Mouse (Mus musculus) hindbrain, embryonic 11.5 days (tissue): ENCODE measurements around the gene Zfp747. TPM values are rescaled to one million over a fixed set of nuclear protein-coding genes. Genes with fewer than 3 reads are reported as not detected.
"Not testable (repeated sequence)": the region's sequence is repeated elsewhere in the genome, so short reads cannot be mapped to it uniquely, and the experiment has no call there.

Source experiments
- ATAC-seq: fragments of 200-750 bp; cut with Nextera tagmentation; 2 replicates; pipeline ENCODE4 v1.8.0; 2017; ENCODE audit warnings: mild to moderate bottlenecking, moderate TSS enrichment, moderate library complexity; ENCODE audit not compliant: low FRiP score
- DNase-seq: peaks from one replicate; pipeline ENCODE4 v3.0.0-alpha.2; 2015; ENCODE audit warnings: low spot score
- H3K27ac ChIP-seq: fragments of 300-500 bp; sonication (generic); 2 replicates; pipeline ENCODE4 v1.5.1; 2014; ENCODE audit warnings: mild to moderate bottlenecking, low read depth, low read length
- H3K27me3 ChIP-seq: fragments of 300-500 bp; sonication (generic); 2 replicates; pipeline ENCODE4 v1.6.1; 2014; ENCODE audit warnings: mild to moderate bottlenecking, low read length, moderate library complexity, mixed read lengths; ENCODE audit not compliant: control insufficient read depth, insufficient read depth
- H3K36me3 ChIP-seq: fragments of 300-500 bp; sonication (generic); 2 replicates; pipeline ENCODE4 v1.6.1; 2014; ENCODE audit warnings: mild to moderate bottlenecking, low read length, moderate library complexity, mixed read lengths; ENCODE audit not compliant: control insufficient read depth, insufficient read depth
- H3K4me1 ChIP-seq: fragments of 300-500 bp; sonication (generic); replicated peaks from 2 replicates; pipeline ENCODE4 v1.6.1; 2014; ENCODE audit warnings: low read length, mixed read lengths; ENCODE audit not compliant: control insufficient read depth, insufficient read depth
- H3K4me2 ChIP-seq: fragments of 300-500 bp; sonication (generic); replicated peaks from 2 replicates; pipeline ENCODE4 v1.6.1; 2014; ENCODE audit warnings: mild to moderate bottlenecking, low read depth, low read length
- H3K4me3 ChIP-seq: fragments of 300-500 bp; sonication (generic); 2 replicates; pipeline ENCODE4 v1.5.1; 2014; ENCODE audit warnings: low read depth, low read length
- H3K9ac ChIP-seq: fragments of 300-500 bp; sonication (generic); 2 replicates; pipeline ENCODE4 v1.6.1; 2014; ENCODE audit warnings: low read depth, low read length
- H3K9me3 ChIP-seq: fragments of 300-500 bp; sonication (generic); 2 replicates; pipeline ENCODE4 v1.6.1; 2016; ENCODE audit warnings: low read length; ENCODE audit not compliant: control insufficient read depth
- WGBS: fragments of 180-500 bp; shearing (Covaris S2); extraction: QIAGEN DNeasy Blood & Tissue Kit; methylation state at CpG from one replicate; pipeline ENCODE4 v1.1.7; 2014; 5-methylcytosine and 5-hydroxymethylcytosine counted together
- polyA plus RNA-seq: library from polyadenylated mRNA; unstranded; fragments of >200 nt; fragmentation: Nextera tagmentation; extraction: Ambion mirVana; gene quantifications from 2 replicates; pipeline ENCODE4 v1.2.1, GENCODE M21; 2014

The Zfp747 gene
- 6.7 and 9.6 TPM in 2 replicates for polyA plus RNA-seq

GRCm38 (mm10) chr7:127375271-127376245 lies at the start of gene Zfp747:
TSS of gene Zfp747 (minus strand) at chr7:127376050.
- WGBS = 4% methylated on average over 40 of the region's 49 CpGs
- ATAC-seq = peak; percentile 91

GRCm38 (mm10) chr7:127425291-127425690 lies 49.4 kb upstream of the Zfp747 start:
- Histone ChIP-seq H3K36me3 (no peaks in the 10 kb centered on the region), H3K4me3 (no peak overlapping the region), H3K4me2 (no peak overlapping the region), H3K9me3 (no peaks in the 10 kb centered on the region), H3K9ac (no peak overlapping the region), H3K27ac (no peak overlapping the region), H3K4me1 (0 out of 2 replicates have a peak, but pooled peaks cover 4% of the 10 kb centered on the region), H3K27me3 (peaks cover 7% of the 10 kb centered on the region)
- 90% methylated on average over 3 of the region's 3 CpGs for WGBS
- DNase-seq = no peak
- no peak for ATAC-seq

More at GRCm38 (mm10) chr7:127375271-127376245, at the start of gene Zfp747:
- H3K27me3 ChIP-seq, H3K4me1 ChIP-seq, H3K9me3 ChIP-seq, H3K27ac ChIP-seq, H3K36me3 ChIP-seq: not testable (repeated sequence)
- DNase-seq = peak; percentile 88
- peak within 1 kb of the TSS; percentile 70 for H3K4me3 ChIP-seq
- H3K4me2 ChIP-seq = peak within 1 kb of the TSS; percentile 80
- peak within 1 kb of the TSS; percentile 80 for H3K9ac ChIP-seq

GRCm38 (mm10) chr7:127422247-127422646 lies 46.4 kb upstream of the Zfp747 start:
- ATAC-seq (peak; percentile 49; the same call in 1 of the 2 replicates), DNase-seq (no peak)
- Histone ChIP-seq H3K9me3 (no peaks in the 10 kb centered on the region), H3K4me2 (peak overlapping the region; percentile 96), H3K27ac (no peak overlapping the region), H3K9ac (peak overlapping the region; percentile 94), H3K4me1 (0 out of 2 replicates have a peak, but pooled peaks cover 4% of the 10 kb centered on the region), H3K4me3 (peak overlapping the region; percentile 88), H3K36me3 (no peaks in the 10 kb centered on the region), H3K27me3 (peaks cover 7% of the 10 kb centered on the region)
- WGBS = 3% methylated on average over 15 of the region's 15 CpGs

- Histone ChIP-seq H3K27ac (peak within 1 kb of the TSS; percentile 62), H3K9me3 (no peaks in the 10 kb centered on the region)
- under 1% methylated on average over 48 of the region's 48 CpGs for WGBS
These were observed 45.7 kb upstream of the Zfp747 start, which contains the start of gene Zfp688 for GRCm38 (mm10) chr7:127421388-127422191. TSS of gene Zfp688 (minus strand) at chr7:127422068.

GRCm38 (mm10) chr7:127411418-127411817 lies 35.6 kb upstream of the Zfp747 start:
- no peak for DNase-seq
- H3K4me3 ChIP-seq = no peak overlapping the region
- WGBS = 70% methylated on average over 2 of the region's 2 CpGs
- H3K4me1 ChIP-seq = no peaks in the 10 kb centered on the region
- no peak overlapping the region for H3K9ac ChIP-seq
- ATAC-seq = no peak
- no peaks in the 10 kb centered on the region for H3K27me3 ChIP-seq
- H3K9me3 ChIP-seq = no peaks in the 10 kb centered on the region
- no peaks in the 10 kb centered on the region for H3K36me3 ChIP-seq
- no peak overlapping the region for H3K27ac ChIP-seq
- H3K4me2 ChIP-seq = no peak overlapping the region

More at GRCm38 (mm10) chr7:127421388-127422191, 45.7 kb upstream of the Zfp747 start, which contains the start of gene Zfp688:
- peak within 1 kb of the TSS; percentile 96 for H3K4me2 ChIP-seq
- H3K27me3 ChIP-seq = peaks cover 7% of the 10 kb centered on the region
- 0 out of 2 replicates have a peak, but pooled peaks cover 4% of the 10 kb centered on the region for H3K4me1 ChIP-seq
- peak within 1 kb of the TSS; percentile 94 for H3K9ac ChIP-seq
- H3K36me3 ChIP-seq = no peaks in the 10 kb centered on the region
- ATAC-seq (peak; percentile 95), DNase-seq (peak; percentile 96)
- peak within 1 kb of the TSS; percentile 88 for H3K4me3 ChIP-seq

GRCm38 (mm10) chr7:127406002-127406987 lies 30.4 kb upstream of the Zfp747 start, which contains the start of gene Zfp764:
TSS of gene Zfp764 (minus strand) at chr7:127406822.
- ATAC-seq (peak; percentile 90), DNase-seq (peak; percentile 88)
- not testable (repeated sequence) for H3K9me3 ChIP-seq, H3K4me1 ChIP-seq, H3K36me3 ChIP-seq, H3K27me3 ChIP-seq
- Histone ChIP-seq H3K4me3 (peak within 1 kb of the TSS; percentile 49), H3K9ac (peak within 1 kb of the TSS; percentile 80), H3K4me2 (peak within 1 kb of the TSS; percentile 86), H3K27ac (0 out of 2 replicates have a peak within 1 kb of the TSS, but pooled peaks have one; percentile 24)
- WGBS = 7% methylated on average over 40 of the region's 40 CpGs

- not testable (repeated sequence) for H3K27ac ChIP-seq, H3K4me3 ChIP-seq, H3K4me2 ChIP-seq, DNase-seq, H3K9ac ChIP-seq, H3K9me3 ChIP-seq, H3K36me3 ChIP-seq, H3K27me3 ChIP-seq, ATAC-seq, H3K4me1 ChIP-seq
- 93% methylated on average over 6 of the region's 6 CpGs for WGBS
These were observed 28.3 kb upstream of the Zfp747 start for GRCm38 (mm10) chr7:127404101-127404500.
